Mouse (Mus musculus): ENCODE measurements around the gene Mia2. TPM values are rescaled to one million over a fixed set of nuclear protein-coding genes. Genes with fewer than 3 reads are reported as not detected.

The Mia2 gene
- polyA plus RNA-seq, 1 experiment, result 73.7 TPM

GRCm38 (mm10) chr12:59066448-59067077 is 29.0 kb upstream of the Mia2 start, which contains the start of gene Pnn:
Gene Pnn (plus strand): TSS chr12:59066884.
- H3K4me3 ChIP-seq (ENCODE audit: low read depth, low read length), result peak within 1 kb of the TSS; percentile 90
- H3K9ac ChIP-seq (ENCODE audit: low read depth, poor library complexity, severe bottlenecking), result peak within 1 kb of the TSS; percentile 98
- peak; percentile 61 for TF ChIP-seq POLR2A (IDR thresholded peaks at IDR 0.05; ENCODE audit: insufficient read depth, low read length)
- no peak for TF ChIP-seq CTCF (IDR thresholded peaks at IDR 0.05; ENCODE audit: low read depth, low read length)
- H3K4me1 ChIP-seq (ENCODE audit: control insufficient read depth, insufficient read depth, low read length), result no peaks in the 10 kb centered on the region
- H3K27ac ChIP-seq (ENCODE audit: insufficient read depth, low read length), result peak within 1 kb of the TSS; percentile 84
- H3K36me3 ChIP-seq (ENCODE audit: control insufficient read depth, insufficient read depth, low read length, poor library complexity, severe bottlenecking), result peaks cover 34% of the 10 kb centered on the region
- H3K9me3 ChIP-seq (replicated peaks; ENCODE audit: control insufficient read depth, insufficient read depth, low read length, poor library complexity, severe bottlenecking), result no peaks in the 10 kb centered on the region
- no peaks in the 10 kb centered on the region for H3K27me3 ChIP-seq (ENCODE audit: control insufficient read depth, insufficient read depth, low read length, poor library complexity, severe bottlenecking)

- Histone ChIP-seq H3K4me3 (ENCODE audit: low read depth, low read length) (peak overlapping the region; percentile 83), H3K9ac (ENCODE audit: low read depth, poor library complexity, severe bottlenecking) (peak overlapping the region; percentile 98), H3K27ac (ENCODE audit: insufficient read depth, low read length) (0 out of 2 replicates have a peak overlapping the region, but pooled peaks have one; percentile 20), H3K4me1 (ENCODE audit: control insufficient read depth, insufficient read depth, low read length) (no peaks in the 10 kb centered on the region), H3K9me3 (replicated peaks; ENCODE audit: control insufficient read depth, insufficient read depth, low read length, poor library complexity, severe bottlenecking) (no peaks in the 10 kb centered on the region), H3K36me3 (ENCODE audit: control insufficient read depth, insufficient read depth, low read length, poor library complexity, severe bottlenecking) (peaks cover 36% of the 10 kb centered on the region), H3K27me3 (ENCODE audit: control insufficient read depth, insufficient read depth, low read length, poor library complexity, severe bottlenecking) (no peaks in the 10 kb centered on the region)
- TF ChIP-seq POLR2A (IDR thresholded peaks at IDR 0.05; ENCODE audit: insufficient read depth, low read length) (no peak), EP300 (IDR thresholded peaks at IDR 0.05; ENCODE audit: insufficient read depth, low read depth, low read length) (no peak), CTCF (IDR thresholded peaks at IDR 0.05; ENCODE audit: low read depth, low read length) (no peak)
Measured at GRCm38 (mm10) chr12:59067095-59067494, 28.5 kb upstream of the Mia2 start.

GRCm38 (mm10) chr12:59068791-59069190 is 26.8 kb upstream of the Mia2 start:
- Histone ChIP-seq H3K4me3 (ENCODE audit: low read depth, low read length) (no peak overlapping the region), H3K9ac (ENCODE audit: low read depth, poor library complexity, severe bottlenecking) (no peak overlapping the region), H3K27ac (ENCODE audit: insufficient read depth, low read length) (no peak overlapping the region), H3K27me3 (ENCODE audit: control insufficient read depth, insufficient read depth, low read length, poor library complexity, severe bottlenecking) (no peaks in the 10 kb centered on the region), H3K36me3 (ENCODE audit: control insufficient read depth, insufficient read depth, low read length, poor library complexity, severe bottlenecking) (peaks cover 44% of the 10 kb centered on the region), H3K9me3 (replicated peaks; ENCODE audit: control insufficient read depth, insufficient read depth, low read length, poor library complexity, severe bottlenecking) (no peaks in the 10 kb centered on the region), H3K4me1 (ENCODE audit: control insufficient read depth, insufficient read depth, low read length) (no peaks in the 10 kb centered on the region)
- TF ChIP-seq EP300 (IDR thresholded peaks at IDR 0.05; ENCODE audit: insufficient read depth, low read depth, low read length) (no peak), POLR2A (IDR thresholded peaks at IDR 0.05; ENCODE audit: insufficient read depth, low read length) (no peak), CTCF (IDR thresholded peaks at IDR 0.05; ENCODE audit: low read depth, low read length) (no peak)

- Histone ChIP-seq H3K27me3 (ENCODE audit: control insufficient read depth, insufficient read depth, low read length, poor library complexity, severe bottlenecking) (no peaks in the 10 kb centered on the region), H3K9ac (ENCODE audit: low read depth, poor library complexity, severe bottlenecking) (no peak overlapping the region), H3K27ac (ENCODE audit: insufficient read depth, low read length) (no peak overlapping the region), H3K4me1 (ENCODE audit: control insufficient read depth, insufficient read depth, low read length) (no peaks in the 10 kb centered on the region), H3K4me3 (ENCODE audit: low read depth, low read length) (no peak overlapping the region), H3K9me3 (replicated peaks; ENCODE audit: control insufficient read depth, insufficient read depth, low read length, poor library complexity, severe bottlenecking) (no peaks in the 10 kb centered on the region), H3K36me3 (ENCODE audit: control insufficient read depth, insufficient read depth, low read length, poor library complexity, severe bottlenecking) (peaks cover 48% of the 10 kb centered on the region)
- no peak for TF ChIP-seq CTCF (IDR thresholded peaks at IDR 0.05; ENCODE audit: low read depth, low read length)
- TF ChIP-seq POLR2A (IDR thresholded peaks at IDR 0.05; ENCODE audit: insufficient read depth, low read length), result no peak
- no peak for TF ChIP-seq EP300 (IDR thresholded peaks at IDR 0.05; ENCODE audit: insufficient read depth, low read depth, low read length)
Measured at GRCm38 (mm10) chr12:59072286-59072685, 23.3 kb upstream of the Mia2 start.

- H3K9me3 ChIP-seq (replicated peaks; ENCODE audit: control insufficient read depth, insufficient read depth, low read length, poor library complexity, severe bottlenecking), result no peaks in the 10 kb centered on the region
- peaks cover 37% of the 10 kb centered on the region for H3K36me3 ChIP-seq (ENCODE audit: control insufficient read depth, insufficient read depth, low read length, poor library complexity, severe bottlenecking)
- TF ChIP-seq EP300 (IDR thresholded peaks at IDR 0.05; ENCODE audit: insufficient read depth, low read depth, low read length) (no peak), POLR2A (IDR thresholded peaks at IDR 0.05; ENCODE audit: insufficient read depth, low read length) (no peak), CTCF (IDR thresholded peaks at IDR 0.05; ENCODE audit: low read depth, low read length) (no peak)
Measured at GRCm38 (mm10) chr12:59074052-59074451, 21.5 kb upstream of the Mia2 start.

GRCm38 (mm10) chr12:59076996-59077395 is 18.6 kb upstream of the Mia2 start:
- Histone ChIP-seq H3K36me3 (ENCODE audit: control insufficient read depth, insufficient read depth, low read length, poor library complexity, severe bottlenecking) (peaks cover 13% of the 10 kb centered on the region), H3K4me3 (ENCODE audit: low read depth, low read length) (no peak overlapping the region), H3K27ac (ENCODE audit: insufficient read depth, low read length) (no peak overlapping the region), H3K9me3 (replicated peaks; ENCODE audit: control insufficient read depth, insufficient read depth, low read length, poor library complexity, severe bottlenecking) (no peaks in the 10 kb centered on the region), H3K4me1 (ENCODE audit: control insufficient read depth, insufficient read depth, low read length) (no peaks in the 10 kb centered on the region), H3K27me3 (ENCODE audit: control insufficient read depth, insufficient read depth, low read length, poor library complexity, severe bottlenecking) (no peaks in the 10 kb centered on the region), H3K9ac (ENCODE audit: low read depth, poor library complexity, severe bottlenecking) (no peak overlapping the region)
- no peak for TF ChIP-seq EP300 (IDR thresholded peaks at IDR 0.05; ENCODE audit: insufficient read depth, low read depth, low read length)
- no peak for TF ChIP-seq POLR2A (IDR thresholded peaks at IDR 0.05; ENCODE audit: insufficient read depth, low read length)
- no peak for TF ChIP-seq CTCF (IDR thresholded peaks at IDR 0.05; ENCODE audit: low read depth, low read length)

More at GRCm38 (mm10) chr12:59074052-59074451, 21.5 kb upstream of the Mia2 start:
- Histone ChIP-seq H3K4me1 (ENCODE audit: control insufficient read depth, insufficient read depth, low read length) (no peaks in the 10 kb centered on the region), H3K9ac (ENCODE audit: low read depth, poor library complexity, severe bottlenecking) (no peak overlapping the region), H3K27me3 (ENCODE audit: control insufficient read depth, insufficient read depth, low read length, poor library complexity, severe bottlenecking) (no peaks in the 10 kb centered on the region), H3K4me3 (ENCODE audit: low read depth, low read length) (no peak overlapping the region), H3K27ac (ENCODE audit: insufficient read depth, low read length) (no peak overlapping the region)

All from ES-Bruce4 (cell line).